Mouse (Mus musculus): ENCODE data around the gene Nr1i3. TPM values are rescaled to one million over a fixed set of nuclear protein-coding genes. Genes with fewer than 3 reads are reported as not detected.

Nr1i3 gene
- polyA plus RNA-seq, 1 experiment from 2014 or later = 0.11 TPM

DNA sequence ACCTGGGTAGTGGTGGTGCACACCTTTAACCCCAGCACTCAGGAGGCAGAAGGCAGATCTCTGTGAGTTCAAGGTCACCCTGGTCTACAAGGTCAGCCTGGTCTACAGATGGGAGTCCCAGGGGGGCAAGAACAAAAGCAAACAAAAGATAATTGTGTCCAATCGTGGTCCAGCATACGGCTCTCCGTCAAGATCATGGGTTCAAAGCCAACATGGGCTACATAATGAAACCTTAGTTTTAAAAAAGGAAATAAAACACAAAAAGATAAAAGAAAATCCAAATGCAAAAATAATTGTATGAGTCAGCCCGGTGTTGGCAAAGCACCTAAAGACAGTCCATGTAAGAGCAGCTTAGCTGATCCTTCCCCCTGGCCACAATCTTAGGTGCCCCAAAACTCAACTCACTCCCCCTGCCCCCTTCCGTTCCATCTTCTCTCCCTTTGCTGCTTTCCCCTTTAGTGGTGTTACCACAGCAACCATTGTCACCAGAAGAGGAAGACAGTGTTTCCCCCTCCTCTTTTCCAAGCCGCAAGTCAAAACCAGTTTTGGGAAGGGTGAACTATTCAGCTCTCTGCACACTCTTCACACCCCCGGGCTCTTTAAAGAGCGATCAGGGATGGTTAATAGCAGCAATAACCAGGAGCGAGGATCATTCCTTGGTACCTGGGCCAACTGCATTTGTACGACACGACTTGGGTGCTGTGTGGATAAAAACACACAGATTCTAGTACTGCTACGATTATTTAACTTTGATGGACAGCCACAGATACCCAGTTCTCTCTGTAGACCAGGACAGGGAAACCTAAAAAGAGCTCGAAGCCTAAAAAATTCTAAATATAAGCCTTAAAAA is 25.7 kb upstream of the Nr1i3 start:
- H3K27ac ChIP-seq (replicated peaks) = peak overlapping the region; percentile 39
- H3K9ac ChIP-seq (replicated peaks) = no peak overlapping the region
- H3K4me3 ChIP-seq = no peak overlapping the region
- H3K4me1 ChIP-seq = peaks cover 28% of the 10 kb centered on the region
- peaks cover 10% of the 10 kb centered on the region for H3K27me3 ChIP-seq
- no peaks in the 10 kb centered on the region for H3K9me3 ChIP-seq
- peak; percentile 53 for ATAC-seq (ENCODE audit: low FRiP score, low read depth)
- H3K4me2 ChIP-seq (replicated peaks) = peak overlapping the region; percentile 11; the same call in 1 of the 2 replicates
- WGBS = 17% methylated on average over 13 of the region's 13 CpGs
- no peaks in the 10 kb centered on the region for H3K36me3 ChIP-seq

GRCm38 (mm10) chr1:171189046-171189445 is 24.7 kb upstream of the Nr1i3 start:
- Histone ChIP-seq H3K4me3 (no peak overlapping the region), H3K4me1 (peaks cover 37% of the 10 kb centered on the region), H3K9me3 (no peaks in the 10 kb centered on the region), H3K4me2 (replicated peaks) (peak overlapping the region; percentile 22), H3K36me3 (no peaks in the 10 kb centered on the region), H3K9ac (replicated peaks) (no peak overlapping the region), H3K27me3 (peaks cover 13% of the 10 kb centered on the region), H3K27ac (replicated peaks) (peak overlapping the region; percentile 58)
- no peak for ATAC-seq (ENCODE audit: low FRiP score, low read depth)
- 6% methylated on average over 8 of the region's 8 CpGs for WGBS

DNA sequence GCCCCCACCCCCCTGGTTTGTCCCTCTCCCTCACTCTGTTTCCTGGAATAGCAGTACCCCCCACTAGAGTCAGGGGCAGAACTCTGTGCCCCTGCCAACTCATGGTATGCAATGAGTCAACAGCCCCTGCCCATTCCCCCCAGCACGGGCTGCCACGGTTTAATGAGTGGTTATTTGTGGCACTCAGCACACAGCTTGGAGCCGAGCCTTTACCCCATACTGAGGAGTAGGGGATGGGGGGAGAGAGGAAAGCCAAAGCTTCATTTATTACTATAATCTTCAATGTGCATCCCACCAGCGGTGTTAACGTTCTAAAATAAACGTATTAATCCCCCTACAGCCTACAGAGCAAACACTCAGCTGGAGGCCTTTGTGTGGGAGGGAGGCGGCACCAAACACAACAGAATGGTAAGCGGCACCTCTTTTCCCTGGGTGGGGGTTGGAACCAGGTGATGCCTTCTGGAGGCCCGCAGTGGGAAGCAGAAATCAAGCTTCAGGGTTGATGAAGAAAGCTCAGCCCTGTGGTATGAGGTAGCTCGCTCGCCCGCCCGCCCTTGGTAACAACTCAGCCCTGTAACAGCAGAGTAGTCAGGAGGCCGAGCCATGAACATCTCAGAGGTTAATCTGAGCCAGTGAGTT is 24.2 kb upstream of the Nr1i3 start:
- Histone ChIP-seq H3K4me3 (no peak overlapping the region), H3K4me1 (peaks cover 38% of the 10 kb centered on the region), H3K9ac (replicated peaks) (no peak overlapping the region), H3K36me3 (no peaks in the 10 kb centered on the region), H3K27ac (replicated peaks) (peak overlapping the region; percentile 58), H3K9me3 (no peaks in the 10 kb centered on the region), H3K4me2 (replicated peaks) (peak overlapping the region; percentile 22), H3K27me3 (peaks cover 19% of the 10 kb centered on the region)
- ATAC-seq (ENCODE audit: low FRiP score, low read depth) = peak; percentile 31; the same call in 1 of the 2 replicates
- 16% methylated on average over 14 of the region's 14 CpGs for WGBS

DNA sequence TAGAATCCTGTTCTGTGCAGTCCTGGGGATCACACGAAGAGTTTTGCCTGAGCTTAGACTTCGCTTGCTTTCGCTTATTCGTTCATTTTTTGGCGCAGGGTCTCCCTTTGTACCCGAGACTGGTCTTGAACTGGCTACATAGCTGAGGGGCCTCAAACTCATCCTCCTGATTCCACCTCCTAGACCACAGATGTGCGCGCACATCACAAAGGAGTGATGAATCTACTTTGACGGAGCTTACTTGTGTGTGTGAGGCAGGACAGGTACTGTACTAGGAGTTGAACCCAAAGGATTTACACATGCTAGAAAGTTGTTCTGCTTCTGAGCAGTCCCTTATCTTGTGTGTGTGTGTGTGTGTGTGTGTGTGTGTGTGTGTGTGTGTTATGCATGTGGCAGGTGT is 22.9 kb upstream of the Nr1i3 start:
- no peaks in the 10 kb centered on the region for H3K36me3 ChIP-seq
- H3K4me3 ChIP-seq = no peak overlapping the region
- peaks cover 31% of the 10 kb centered on the region for H3K27me3 ChIP-seq
- H3K4me1 ChIP-seq = peaks cover 46% of the 10 kb centered on the region
- no peak for ATAC-seq (ENCODE audit: low FRiP score, low read depth)
- H3K9me3 ChIP-seq = no peaks in the 10 kb centered on the region
- WGBS = 96% methylated on average over 9 of the region's 9 CpGs
- no peak overlapping the region for H3K4me2 ChIP-seq (replicated peaks)
- H3K27ac ChIP-seq (replicated peaks) = no peak overlapping the region
- no peak overlapping the region for H3K9ac ChIP-seq (replicated peaks)

- H3K4me1 ChIP-seq = peaks cover 51% of the 10 kb centered on the region
- H3K27me3 ChIP-seq = peaks cover 39% of the 10 kb centered on the region
- ATAC-seq (ENCODE audit: low FRiP score, low read depth) = no peak
- WGBS = 48% methylated on average over 10 of the region's 10 CpGs
- no peaks in the 10 kb centered on the region for H3K36me3 ChIP-seq
- H3K27ac ChIP-seq (replicated peaks) = 0 out of 2 replicates have a peak overlapping the region, but pooled peaks have one; percentile 66
- peak overlapping the region; percentile 52; the same call in 1 of the 2 replicates for H3K4me2 ChIP-seq (replicated peaks)
- H3K9ac ChIP-seq (replicated peaks) = no peak overlapping the region
- no peak overlapping the region for H3K4me3 ChIP-seq
- no peaks in the 10 kb centered on the region for H3K9me3 ChIP-seq
Measured at GRCm38 (mm10) chr1:171192283-171192682, 21.5 kb upstream of the Nr1i3 start.

GRCm38 (mm10) chr1:171193093-171193840 is 20.5 kb upstream of the Nr1i3 start:
- H3K36me3 ChIP-seq = no peaks in the 10 kb centered on the region
- peaks cover 47% of the 10 kb centered on the region for H3K4me1 ChIP-seq
- peak; percentile 27 for ATAC-seq (ENCODE audit: low FRiP score, low read depth)
- H3K27ac ChIP-seq (replicated peaks) = peak overlapping the region; percentile 66
- H3K9ac ChIP-seq (replicated peaks) = peak overlapping the region; percentile 35
- WGBS = 3% methylated on average over 18 of the region's 18 CpGs
- H3K9me3 ChIP-seq = no peaks in the 10 kb centered on the region
- H3K4me3 ChIP-seq = peak overlapping the region; percentile 20
- H3K4me2 ChIP-seq (replicated peaks) = peak overlapping the region; percentile 52
- H3K27me3 ChIP-seq = peaks cover 44% of the 10 kb centered on the region

DNA sequence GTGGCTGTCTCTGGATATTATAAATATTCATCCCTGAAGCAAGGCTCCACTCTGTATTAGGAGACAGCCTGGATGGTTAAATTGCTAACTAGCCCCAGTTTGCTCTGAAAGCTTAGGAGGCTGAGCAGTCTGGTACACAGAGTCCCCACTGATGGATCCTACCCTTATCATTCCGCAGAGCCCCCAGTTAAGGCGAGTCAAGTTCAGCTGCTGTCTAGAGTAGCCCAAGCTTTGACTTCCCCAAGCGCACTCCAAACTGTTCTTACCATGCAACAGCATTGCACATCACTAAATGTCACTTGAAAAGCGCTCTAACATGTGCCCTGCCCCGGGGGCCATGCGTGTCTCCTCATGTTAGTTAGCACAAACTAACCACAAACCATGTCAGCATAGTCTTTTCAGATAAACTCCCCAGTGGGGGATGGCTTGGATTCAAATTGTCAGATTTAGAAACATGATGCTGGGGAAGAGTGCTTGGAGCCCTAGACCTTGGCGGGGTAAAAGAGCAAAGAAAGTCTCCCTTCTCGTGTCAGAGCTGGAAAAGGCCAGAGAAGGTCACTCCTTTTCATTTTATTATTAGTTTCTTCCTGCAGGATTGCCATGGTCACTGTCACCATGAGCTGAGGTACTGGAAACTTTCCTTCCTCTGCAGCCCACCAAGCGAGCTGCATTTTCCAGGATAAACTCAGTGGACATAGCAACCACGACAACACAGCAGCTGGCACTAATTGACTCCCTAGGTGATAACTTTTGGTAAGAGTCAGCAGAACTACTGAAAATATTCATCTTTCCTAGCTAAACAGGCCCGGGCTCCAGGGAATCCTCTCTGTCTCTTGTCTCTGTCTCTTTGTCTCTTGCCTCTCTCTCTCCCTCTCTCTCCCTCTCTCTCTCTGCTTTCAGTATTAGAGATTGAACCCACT is 19.6 kb upstream of the Nr1i3 start:
- 22% methylated on average over 11 of the region's 11 CpGs for WGBS
- 0 out of 2 replicates have a peak overlapping the region, but pooled peaks have one; percentile 1 for H3K4me3 ChIP-seq
- no peak overlapping the region for H3K9ac ChIP-seq (replicated peaks)
- no peak overlapping the region for H3K27ac ChIP-seq (replicated peaks)
- H3K27me3 ChIP-seq = peaks cover 48% of the 10 kb centered on the region
- no peak; the same call in 1 of the 2 replicates for ATAC-seq (ENCODE audit: low FRiP score, low read depth)
- peaks cover 38% of the 10 kb centered on the region for H3K4me1 ChIP-seq
- H3K9me3 ChIP-seq = no peaks in the 10 kb centered on the region
- H3K36me3 ChIP-seq = no peaks in the 10 kb centered on the region
- H3K4me2 ChIP-seq (replicated peaks) = peak overlapping the region; percentile 52

- Histone ChIP-seq H3K4me2 (replicated peaks) (peak overlapping the region; percentile 99), H3K36me3 (no peaks in the 10 kb centered on the region), H3K4me1 (peaks cover 30% of the 10 kb centered on the region), H3K4me3 (peak overlapping the region; percentile 65), H3K27ac (replicated peaks) (no peak overlapping the region), H3K9ac (replicated peaks) (peak overlapping the region; percentile 61; the same call in 1 of the 2 replicates), H3K9me3 (no peaks in the 10 kb centered on the region), H3K27me3 (peaks cover 48% of the 10 kb centered on the region)
- ATAC-seq (ENCODE audit: low FRiP score, low read depth) = no peak
- 6% methylated on average over 20 of the region's 20 CpGs for WGBS
Measured at GRCm38 (mm10) chr1:171195046-171195822, 18.5 kb upstream of the Nr1i3 start.

- Histone ChIP-seq H3K4me1 (peaks cover 30% of the 10 kb centered on the region), H3K27me3 (peaks cover 42% of the 10 kb centered on the region), H3K9me3 (no peaks in the 10 kb centered on the region), H3K4me2 (replicated peaks) (peak within 1 kb of the TSS; percentile 99), H3K9ac (replicated peaks) (peak within 1 kb of the TSS; percentile 61; the same call in 1 of the 2 replicates), H3K36me3 (no peaks in the 10 kb centered on the region), H3K27ac (replicated peaks) (no peak within 1 kb of the TSS), H3K4me3 (peak within 1 kb of the TSS; percentile 65)
- ATAC-seq (ENCODE audit: low FRiP score, low read depth) = peak; percentile 81
- under 1% methylated on average over 33 of the region's 33 CpGs for WGBS
Measured at GRCm38 (mm10) chr1:171195887-171196397, 17.8 kb upstream of the Nr1i3 start, which contains the start of gene Pcp4l1. Gene Pcp4l1, minus strand, starts transcription at chr1:171196268.

DNA sequence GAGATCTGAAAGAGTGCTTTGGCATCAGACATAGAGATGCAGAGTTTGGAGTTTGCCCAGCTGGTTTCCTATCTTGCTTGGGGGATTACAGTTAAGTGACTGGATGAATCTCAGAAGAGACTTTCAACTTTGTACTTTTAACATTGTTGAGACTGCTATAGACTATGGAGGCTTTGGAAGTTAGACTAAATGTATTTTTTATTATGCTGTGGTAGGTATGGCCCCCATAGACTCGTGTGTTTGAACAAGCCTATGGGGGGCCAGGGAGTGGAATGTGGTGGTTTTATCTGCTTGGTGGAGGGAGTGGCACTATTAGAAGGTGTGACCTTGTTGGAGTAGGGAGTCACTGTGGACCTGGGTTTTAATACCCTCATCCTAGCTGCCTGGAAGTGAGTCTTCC is 14.2 kb upstream of the Nr1i3 start:
- ATAC-seq (ENCODE audit: low FRiP score, low read depth) = no peak
- no peaks in the 10 kb centered on the region for H3K9me3 ChIP-seq

More for the DNA sequence above, 14.2 kb upstream of the Nr1i3 start:
- Histone ChIP-seq H3K9ac (replicated peaks) (no peak overlapping the region), H3K36me3 (no peaks in the 10 kb centered on the region), H3K4me1 (peaks cover 13% of the 10 kb centered on the region), H3K27me3 (peaks cover 30% of the 10 kb centered on the region), H3K27ac (replicated peaks) (no peak overlapping the region), H3K4me3 (no peak overlapping the region), H3K4me2 (replicated peaks) (no peak overlapping the region)
- 71% methylated on average over 1 of the region's 1 CpGs for WGBS

Measured in midbrain, embryonic 12.5 days (tissue).